Mouse (Mus musculus): ENCODE measurements at regions not wholly inside any gene's neighbourhood (a gene's known extent, or its start where the extent isn't known, plus 50 kb on each side); places are given as distances from the start of the nearest gene placed in this dataset.

DNA sequence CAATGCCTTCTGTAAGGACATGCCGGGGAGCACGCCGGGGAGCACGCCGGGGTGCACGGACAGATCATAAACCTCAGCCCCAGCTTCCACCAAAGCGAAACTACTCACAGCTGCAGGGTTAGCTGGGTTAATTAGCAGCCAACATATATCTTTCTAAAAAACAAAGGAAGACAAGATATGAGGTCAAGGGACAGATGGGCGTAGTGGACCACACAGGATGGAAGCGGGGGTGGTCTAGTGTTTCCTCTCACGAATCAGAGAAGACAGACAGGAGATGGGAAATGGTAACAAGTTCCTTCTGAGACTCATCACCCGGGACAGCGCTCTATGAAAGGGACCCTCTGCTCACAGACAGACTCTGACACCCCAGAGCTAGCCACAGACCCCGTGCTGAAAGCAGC lies 60.0 kb upstream of the Ajap1 start:
- peak; percentile 38 for DNase-seq (ENCODE audit: low spot score)

DNA sequence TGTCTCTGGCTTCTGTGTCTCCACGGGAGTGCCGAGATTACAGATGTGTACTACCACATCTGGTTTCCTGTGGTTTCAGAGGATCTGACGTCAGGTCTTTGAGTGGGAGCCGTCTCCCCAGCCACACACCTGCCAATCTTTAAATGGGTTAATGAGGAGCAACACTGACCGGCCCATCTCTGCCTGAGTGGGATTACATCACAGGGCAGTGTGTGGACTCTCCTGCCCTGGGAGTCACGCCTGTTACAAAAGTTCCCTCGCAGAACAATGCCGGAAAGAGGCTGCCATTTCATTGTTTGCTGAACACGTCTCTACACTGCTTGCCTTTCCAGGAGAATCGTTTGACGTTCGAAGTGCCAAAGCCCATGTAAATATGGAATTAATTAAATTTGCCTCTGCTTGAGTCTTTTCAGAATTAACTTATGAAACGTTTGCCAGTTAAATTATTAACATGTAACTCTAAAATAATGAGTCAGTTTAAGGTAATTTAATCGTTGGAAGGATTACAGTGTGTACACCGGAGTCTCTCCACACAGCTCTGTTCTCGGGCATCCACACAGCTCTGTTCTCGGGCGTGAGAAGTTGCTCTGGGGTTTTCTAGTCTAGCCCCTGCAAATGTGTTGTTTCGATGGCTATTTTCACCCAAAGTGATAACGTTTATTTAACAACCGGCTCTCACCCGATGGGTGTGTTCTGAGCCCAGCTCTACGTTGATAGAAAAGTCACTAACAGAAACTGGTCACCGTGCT lies 61.5 kb upstream of the Ajap1 start:
- no peak for DNase-seq (ENCODE audit: low spot score)

DNA sequence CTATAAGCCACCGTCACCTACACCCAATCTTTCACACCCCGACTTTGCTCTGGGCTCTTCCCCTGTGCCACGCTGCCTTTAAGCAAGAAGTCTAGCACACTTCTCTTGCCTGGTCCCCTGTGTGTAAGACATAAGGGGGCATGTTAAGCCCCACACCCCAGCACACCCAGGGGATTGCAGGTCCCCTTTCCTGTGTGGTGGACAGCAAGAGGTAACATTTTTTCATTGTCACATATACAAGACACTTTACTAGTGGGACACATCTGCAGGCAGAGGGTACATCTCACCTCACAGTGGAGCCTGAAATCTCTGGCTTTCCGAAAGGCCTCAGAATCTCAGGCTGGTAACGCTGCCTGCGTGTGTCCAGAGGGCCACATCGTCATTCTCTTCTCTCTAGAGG lies 64.1 kb upstream of the Ajap1 start:
- DNase-seq (ENCODE audit: low spot score): no peak

DNA sequence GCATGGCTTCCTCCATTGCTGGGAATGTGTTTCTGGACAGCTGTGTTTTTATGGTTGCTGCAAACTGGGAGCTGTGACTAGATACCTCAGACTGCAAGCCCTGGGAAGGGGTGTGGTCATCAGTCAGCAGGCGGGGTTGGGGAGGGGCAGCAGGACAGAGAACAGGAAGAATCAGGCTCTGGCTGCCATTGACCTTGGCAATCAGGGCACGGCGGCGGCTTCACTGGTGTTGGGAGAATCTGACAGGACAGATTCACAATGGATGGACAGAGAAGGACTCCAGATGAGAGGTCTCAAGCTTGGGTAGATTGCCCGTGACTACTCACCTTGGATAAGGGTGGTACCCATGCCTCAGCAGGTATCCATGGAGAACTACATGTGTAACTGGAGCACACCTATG lies 64.5 kb upstream of the Ajap1 start:
- no peak for DNase-seq (ENCODE audit: low spot score)

DNA sequence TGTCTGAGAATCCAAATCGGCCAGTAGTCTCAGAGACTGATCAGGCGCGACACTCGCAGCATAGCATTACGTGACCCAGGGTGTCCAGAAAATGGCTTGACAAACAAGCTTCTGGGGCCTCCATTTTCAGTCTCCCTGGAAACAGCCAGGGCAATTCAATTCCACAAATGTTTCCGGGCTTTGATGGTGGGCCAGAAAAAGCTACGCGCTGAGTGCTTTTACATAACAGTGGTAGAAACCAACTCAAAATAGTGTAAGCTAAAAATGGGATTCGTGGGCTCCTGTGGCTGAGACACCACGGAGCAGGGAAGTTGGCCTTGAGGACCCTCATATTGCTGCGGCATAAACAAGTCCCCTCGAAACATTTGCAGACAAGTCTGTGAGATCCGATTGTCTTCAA lies 65.3 kb upstream of the Ajap1 start:
- no peak for DNase-seq (ENCODE audit: low spot score)

DNA sequence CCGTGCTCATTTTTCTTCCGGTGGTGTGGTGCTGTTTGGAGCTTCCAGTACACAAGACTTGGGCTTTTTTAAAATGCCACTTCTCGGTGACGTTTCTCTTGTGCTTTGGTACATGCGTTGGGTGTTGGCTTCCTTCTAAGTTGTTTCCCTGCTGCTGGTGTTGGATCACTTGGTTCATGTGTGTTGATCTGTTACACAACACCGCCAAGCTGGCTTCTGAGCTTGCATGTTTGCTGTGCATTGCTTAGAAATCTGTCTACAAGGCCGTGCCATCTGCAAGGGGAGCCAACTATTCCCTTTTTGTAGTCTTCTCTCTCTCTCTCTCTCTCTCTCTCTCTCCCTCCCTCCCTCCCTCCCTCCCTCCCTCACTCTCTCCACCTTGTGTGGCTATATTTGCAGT lies 68.7 kb upstream of the Ajap1 start:
- no peak for DNase-seq (ENCODE audit: low spot score)

DNA sequence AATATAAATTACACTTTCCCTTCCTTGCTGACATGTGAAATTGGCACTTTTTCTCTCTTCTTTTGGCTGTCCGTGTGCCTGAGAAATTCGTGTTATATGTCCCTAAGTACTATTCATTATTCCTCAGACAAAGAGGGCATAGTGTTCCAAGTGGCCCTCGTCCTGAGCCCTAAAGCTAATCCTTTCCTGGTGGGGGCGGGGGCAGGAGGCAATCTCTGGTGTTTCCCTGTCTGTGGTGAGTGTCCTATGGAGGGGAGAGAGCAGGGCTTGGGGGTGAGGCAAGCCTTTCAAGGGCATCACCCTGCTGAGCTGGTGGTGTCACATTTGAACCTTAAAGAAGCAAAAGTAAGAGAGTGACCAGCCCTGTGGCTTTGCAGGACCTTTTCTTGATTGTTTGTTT lies 69.9 kb upstream of the Ajap1 start:
- no peak for DNase-seq (ENCODE audit: low spot score)

DNA sequence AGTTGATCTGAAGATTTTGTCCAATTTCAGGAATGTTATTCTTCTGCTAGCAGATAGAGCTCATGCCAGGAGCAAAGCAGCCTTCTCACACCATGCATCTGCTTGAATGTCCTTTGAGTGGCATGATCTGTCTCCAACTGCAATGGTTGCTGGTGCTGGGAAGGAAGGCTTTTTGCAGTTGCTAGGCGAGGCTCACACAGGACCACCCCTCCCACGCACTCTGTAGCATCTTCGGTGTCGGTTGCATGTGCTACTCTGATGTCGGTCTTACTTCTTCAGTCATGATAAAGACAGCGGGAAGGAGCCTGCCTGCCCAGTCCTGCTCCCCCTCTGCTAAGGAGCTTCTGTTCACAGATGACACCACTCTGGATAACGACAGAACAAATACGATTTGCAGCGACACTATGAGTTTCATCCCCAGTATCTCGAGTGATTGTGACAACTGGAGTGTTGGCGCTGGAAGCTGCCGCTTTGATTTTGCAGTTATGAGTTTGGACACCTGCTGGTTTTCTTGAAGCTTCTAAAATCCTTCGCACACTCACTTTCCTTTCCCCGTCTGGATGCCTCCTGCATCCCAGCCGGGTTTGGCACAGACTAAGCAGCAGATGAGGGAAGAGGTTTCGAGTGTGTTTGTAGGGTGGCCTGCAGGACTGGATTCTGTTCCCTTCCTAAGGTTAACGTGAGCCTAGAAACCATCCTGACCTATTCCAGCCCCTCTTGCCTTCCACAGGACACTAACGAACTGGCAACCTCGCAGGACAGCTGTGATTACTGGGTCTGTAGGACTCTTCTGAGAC lies 75.4 kb upstream of the Ajap1 start:
- no peak for DNase-seq (ENCODE audit: low spot score)

DNA sequence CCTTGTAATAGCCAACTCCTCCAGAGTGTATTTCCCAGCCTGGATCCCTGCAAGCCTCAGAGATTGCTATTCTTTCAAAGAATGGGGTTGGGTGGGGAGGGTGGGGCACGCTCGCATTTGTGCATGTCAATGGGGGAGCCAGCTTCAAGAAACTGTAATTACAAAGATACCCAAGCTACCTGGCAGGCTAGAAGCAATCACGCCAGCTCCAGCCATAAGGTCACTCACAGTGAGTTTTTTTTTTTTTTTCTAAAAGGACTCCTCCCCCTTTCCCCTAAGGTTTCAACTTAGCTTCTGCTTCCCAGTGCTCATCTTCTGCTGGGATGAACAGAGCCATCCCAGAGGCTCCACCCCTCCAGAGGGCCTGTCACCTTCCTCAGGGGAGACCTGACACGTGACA lies 77.0 kb upstream of the Ajap1 start:
- no peak for DNase-seq (ENCODE audit: low spot score)

DNA sequence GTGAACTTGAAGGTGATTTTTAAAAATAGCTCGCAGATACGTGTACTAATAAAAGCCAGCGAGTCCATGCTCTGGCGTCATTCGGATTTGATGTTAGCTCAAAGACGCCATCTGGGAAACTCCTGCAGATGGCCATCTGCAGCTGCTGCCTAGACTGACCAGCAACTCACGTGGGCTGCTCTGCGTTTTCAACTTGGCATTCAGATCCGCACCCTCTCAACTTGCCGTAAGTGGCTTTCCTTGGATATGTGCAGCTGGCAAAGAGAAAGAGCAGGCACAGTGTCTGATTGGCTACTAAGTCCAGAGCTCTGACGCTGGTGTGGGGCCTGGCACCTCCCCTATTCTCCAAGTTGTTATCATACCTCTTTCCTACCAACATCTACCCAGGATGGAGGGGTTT lies 77.6 kb upstream of the Ajap1 start:
- no peak for DNase-seq (ENCODE audit: low spot score)

DNA sequence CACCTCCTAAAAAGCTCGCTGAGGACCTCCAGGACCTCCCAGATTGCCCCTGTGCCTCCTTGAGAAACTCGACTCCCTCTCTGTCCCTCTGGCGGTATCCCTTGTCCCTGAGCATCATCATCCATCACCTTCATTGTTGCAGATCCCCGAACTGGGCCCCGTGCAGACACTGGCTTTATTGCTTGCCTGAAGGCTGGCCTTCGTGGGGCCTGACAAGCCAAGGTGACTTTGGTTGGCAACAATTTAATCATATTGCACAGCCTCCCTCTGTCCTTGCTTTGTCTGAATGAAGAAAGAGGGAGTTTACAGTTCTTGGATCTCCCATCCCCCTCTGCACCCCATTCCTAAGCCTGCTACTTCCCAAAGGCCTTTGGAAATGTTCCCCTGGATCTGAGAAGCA lies 78.3 kb upstream of the Ajap1 start:
- DNase-seq (ENCODE audit: low spot score): peak; percentile 22

DNA sequence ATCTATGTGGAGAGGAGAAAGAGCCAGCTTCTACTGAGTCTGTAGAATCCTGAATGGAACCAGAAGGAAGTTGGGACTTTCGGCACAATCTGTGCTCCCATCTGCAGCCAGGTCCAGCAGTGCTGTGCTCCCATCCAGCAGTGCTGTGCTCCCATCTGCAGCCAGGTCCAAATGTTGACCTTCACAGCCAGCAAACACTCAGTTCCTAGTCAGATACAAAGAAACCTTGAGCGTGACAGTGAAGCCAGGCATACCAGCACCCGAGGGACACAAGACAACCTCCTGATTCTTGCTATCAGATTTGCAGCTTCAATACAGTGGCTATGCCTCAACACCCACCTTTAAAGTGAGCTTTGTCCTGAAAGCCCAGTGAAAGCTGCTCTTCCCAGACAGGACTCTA lies 79.4 kb upstream of the Ajap1 start:
- no peak for DNase-seq (ENCODE audit: low spot score)

DNA sequence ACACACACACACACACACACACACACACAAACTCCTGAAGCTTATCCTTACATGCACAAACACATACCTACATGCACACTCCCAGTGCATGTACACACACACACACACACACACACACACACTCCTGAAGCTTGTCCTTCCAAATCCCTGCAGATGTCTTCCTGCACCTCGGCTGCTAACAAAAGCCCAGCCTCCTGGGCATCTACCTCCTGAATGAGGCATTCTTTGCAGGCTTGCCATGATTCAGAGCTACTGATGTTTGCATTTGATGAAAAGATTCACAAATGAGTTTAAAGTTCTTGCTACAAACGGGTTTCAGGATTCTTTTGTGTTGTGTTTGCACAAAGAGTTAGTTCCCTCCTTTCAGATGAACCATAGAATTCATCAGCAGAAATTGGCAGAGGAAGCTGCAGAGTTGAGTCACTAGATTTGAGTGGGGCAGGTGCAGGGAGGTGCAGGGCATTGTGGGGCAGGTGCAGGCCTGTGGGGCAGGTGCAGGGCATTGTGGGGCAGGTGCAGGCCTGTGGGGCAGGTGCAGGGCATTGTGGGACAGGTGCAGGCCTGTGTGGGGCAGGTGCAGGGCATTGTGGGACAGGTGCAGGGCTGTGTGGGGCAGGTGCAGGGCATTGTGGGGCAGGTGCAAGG lies 84.8 kb upstream of the Ajap1 start:
- no peak for DNase-seq (ENCODE audit: low spot score)

DNA sequence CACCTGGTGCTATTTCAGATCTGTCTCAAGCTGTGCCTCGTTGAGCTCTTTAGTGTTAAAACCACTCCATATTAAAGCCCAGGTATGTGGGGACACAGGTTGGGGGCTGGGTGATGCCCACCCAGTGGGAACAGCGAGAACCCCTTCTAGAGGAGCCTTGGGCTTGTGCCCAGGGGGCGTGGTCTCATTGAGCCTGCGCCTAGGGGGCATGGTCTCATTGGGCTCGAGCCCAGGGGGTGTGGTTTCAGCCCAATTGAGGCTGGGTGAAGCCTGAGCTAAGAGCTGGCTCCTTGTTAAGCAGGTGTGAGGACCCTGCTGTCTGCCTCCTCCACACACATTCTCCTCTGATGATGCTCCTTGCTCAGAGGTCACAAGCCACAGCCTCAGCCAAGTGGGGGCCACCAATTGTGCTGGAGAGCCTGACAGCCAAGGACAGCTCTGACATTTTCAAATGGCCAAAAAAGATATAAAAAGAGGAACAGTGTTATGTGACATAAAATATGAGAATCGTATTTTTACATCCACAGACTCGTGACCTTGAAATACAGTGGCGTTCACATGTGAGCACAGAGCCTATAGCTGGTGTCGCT lies 90.7 kb upstream of the Ajap1 start:
- DNase-seq (ENCODE audit: low spot score): peak; percentile 19

DNA sequence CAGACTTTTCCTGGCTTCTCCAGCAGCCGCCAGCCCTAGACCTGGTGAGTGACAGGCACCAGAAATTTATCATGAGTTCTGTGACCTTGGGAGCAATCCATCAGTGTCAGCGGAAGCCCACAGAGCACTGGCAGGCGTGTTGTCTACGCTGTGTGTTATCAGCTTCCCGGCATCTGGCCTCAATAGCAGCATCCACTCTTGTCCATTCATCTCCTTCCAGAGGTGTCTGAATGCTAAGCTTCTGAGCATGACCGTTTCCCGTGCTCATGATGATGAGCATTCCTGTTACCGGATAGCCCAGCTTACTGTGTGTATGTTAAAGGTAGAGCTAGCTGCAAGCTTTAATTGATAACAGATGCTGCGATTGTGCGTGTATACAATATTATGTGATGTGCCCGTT lies 110.7 kb upstream of the Ajap1 start:
- DNase-seq (ENCODE audit: low spot score): peak; percentile 54

DNA sequence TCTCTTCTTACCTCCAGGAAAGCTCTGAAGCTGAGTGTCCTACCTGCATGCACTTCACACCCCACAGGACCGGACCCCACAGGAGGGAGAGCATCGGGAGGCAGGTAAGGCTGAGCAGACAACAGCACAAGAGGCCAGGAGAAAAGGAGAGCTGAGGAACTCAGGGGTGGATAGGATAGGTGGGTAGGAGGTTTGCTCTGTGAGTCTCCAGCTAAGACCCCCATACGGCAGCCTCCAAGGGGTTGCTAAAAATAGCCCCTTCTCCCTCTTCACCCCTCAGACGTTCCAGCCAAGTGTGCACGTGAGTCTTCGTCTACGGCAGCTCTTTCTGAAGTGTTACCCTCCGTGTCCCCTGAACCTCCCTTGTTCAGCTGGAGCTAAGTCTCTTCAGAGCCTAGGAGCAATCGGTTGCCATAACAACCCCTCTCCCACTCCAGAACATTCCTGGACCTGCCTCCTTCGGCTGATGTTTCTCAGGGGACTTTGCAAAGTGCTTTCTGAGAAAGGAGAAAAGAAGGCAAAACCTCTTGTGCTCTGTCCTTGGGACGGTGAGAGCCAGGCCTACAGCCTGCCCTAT lies 117.3 kb upstream of the Ajap1 start:
- DNase-seq (ENCODE audit: low spot score): no peak

DNA sequence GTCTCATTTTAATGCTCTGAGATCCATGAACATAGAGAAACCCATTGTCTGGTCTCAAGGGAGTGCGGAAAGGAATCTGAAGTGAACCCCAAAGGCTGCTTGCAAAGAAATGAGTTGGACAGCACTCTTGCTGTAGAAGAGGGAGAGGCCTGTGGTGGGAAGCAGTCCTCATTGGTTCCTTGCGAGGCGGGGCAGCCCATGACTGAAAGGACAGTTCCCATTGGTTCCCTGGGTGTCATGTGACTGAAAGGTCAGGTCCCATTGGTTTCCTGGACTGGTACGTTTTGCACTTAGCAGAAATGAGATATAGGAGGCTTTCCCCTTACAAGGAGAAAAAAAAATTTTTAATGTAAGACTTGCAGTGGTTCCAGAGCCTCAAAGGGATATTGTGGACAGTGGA lies 119.9 kb upstream of the Ajap1 start:
- no peak for DNase-seq (ENCODE audit: low spot score)

DNA sequence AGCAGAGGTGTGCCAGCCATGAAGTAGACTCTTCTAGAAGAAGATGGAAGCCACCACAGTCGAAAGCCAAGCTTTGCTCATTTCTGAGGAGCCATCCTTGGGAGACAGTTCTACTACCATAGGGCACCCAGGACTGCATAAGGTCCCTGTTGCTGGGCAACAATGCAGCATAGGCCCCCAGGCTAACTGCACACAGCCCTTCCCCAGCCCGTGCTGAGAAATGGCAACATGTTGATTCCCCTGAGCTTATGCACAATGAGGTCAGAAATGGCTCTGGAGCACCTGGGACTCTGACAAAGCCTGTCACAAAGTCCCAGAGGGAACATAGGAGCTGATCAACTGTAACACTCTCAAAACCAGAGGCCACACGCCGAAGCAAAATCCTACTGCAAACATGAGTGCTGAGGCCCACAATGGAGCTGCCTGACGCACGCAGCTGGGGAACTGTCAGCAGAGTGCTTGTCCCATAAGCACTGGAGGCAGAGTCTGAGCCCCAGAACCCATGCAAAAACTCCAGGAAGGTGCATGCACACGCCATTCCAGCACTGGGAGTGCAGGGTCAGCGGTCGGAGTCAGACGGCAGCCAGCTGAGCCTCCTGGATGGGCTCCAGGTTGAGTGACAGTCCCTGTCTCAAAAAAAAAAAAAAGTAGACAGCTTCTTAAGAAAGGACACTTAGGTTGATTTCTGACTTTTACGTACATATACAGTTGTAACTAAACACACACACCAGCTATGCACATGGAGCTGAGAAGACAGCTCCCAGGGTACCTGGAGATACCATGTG lies 120.6 kb upstream of the Ajap1 start:
- no peak for DNase-seq (ENCODE audit: low spot score)

DNA sequence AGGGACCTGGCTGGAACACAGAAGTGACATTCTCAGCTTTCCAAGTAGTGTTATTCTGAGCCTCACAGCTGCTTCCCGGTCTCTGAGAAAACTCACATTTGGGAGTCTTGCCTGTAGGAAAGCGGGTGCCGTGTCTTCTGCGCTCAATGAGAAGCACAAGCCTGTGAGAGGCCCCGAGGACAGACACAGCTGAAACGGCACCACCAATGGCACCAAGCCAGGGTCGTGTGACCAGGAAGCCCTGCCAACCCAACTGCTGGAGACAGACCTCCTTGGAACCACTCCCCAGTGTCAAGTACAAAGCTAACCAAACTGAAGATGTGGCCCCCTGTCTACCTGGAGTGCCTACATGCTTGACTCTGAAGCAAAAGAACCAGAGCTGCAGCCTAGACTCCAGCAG lies 121.3 kb upstream of the Ajap1 start:
- no peak for DNase-seq (ENCODE audit: low spot score)

DNA sequence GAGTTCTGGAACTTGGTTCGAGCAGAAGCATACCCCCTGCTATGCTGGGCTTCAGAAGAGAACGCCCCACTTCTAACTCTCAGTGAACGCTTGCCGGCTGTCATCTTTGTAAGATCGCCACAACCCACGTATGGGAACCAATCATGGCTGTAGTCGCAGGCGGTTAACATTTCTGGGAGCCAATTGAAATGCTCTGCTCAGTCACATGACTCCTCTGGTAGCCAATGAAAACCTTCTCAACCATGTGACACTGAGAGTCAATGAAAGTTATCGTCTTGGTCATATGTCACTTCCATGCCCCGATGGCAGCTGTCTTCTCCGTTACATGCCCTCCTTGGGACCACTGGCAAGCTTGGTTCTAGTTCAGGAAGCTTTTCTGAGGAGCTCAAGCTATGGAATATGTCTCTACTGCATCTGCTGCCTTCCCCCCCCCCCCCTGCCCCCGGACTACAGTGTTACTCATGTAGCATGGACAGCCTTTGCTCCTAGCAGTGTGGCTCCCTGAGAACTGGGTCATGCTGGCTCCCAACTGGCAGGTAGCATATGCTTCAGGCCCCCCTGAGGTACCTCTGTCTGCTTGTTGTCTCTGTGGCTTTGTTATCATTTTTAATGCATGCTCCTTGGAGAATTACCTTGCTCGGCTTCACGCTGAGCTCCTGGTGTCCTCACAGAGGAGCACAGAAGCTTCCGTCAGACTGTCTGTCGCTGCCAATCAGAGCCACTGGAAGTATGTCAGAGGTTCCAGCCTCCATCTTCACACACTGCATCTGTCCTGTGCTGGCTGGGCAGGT lies 122.3 kb upstream of the Ajap1 start:
- no peak for DNase-seq (ENCODE audit: low spot score)

DNA sequence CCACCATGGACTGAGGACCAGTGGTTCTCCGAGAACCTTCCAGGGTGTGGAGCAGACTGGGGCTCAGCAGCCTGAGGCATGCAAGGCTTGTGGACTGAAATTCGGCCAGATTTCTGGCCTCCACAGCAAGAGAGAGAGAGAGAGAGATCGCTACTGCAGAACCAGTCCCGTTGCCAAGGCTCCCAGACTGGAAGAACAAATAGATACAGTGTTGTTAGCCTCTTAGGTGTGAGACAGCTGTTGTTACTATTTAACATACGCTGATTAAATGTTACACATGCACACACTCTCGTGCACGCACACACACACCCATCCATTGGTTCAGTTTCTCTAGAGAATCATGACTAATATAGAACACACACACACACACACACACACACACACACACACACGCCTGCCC lies 133.4 kb upstream of the Ajap1 start:
- no peak for DNase-seq (ENCODE audit: low spot score)

Data from embryo, embryonic 10 days (tissue).